Mouse (Mus musculus) G1E-ER4 (cell line): ENCODE data around the gene Ap3d1. TPM values are rescaled to one million over a fixed set of nuclear protein-coding genes. Genes with fewer than 3 reads are reported as not detected.

Source experiments
- GATA1 ChIP-seq: IDR thresholded peaks from one replicate; pipeline ENCODE4 v1.8.0; 2012; ENCODE audit warnings: low read length, inconsistent platforms
- polyA plus RNA-seq: library from polyadenylated mRNA; stranded (reverse); fragments of >175 nt; gene quantifications from 2 replicates; pipeline ENCODE4 v1.2.3, GENCODE M21; 2012

Gene Ap3d1
- polyA plus RNA-seq, 1 experiment: 37.8 TPM

- no peak for TF ChIP-seq GATA1
Observed at GRCm38 (mm10) chr10:80765746-80766145, 23.7 kb upstream of the Ap3d1 start.

- TF ChIP-seq GATA1: no peak
Observed at GRCm38 (mm10) chr10:80763502-80763901, 21.4 kb upstream of the Ap3d1 start.

GRCm38 (mm10) chr10:80761821-80762220 is 19.8 kb upstream of the Ap3d1 start:
- no peak for TF ChIP-seq GATA1

GRCm38 (mm10) chr10:80760596-80761524 is 18.8 kb upstream of the Ap3d1 start:
- no peak for TF ChIP-seq GATA1

GRCm38 (mm10) chr10:80758651-80759050 is 16.6 kb upstream of the Ap3d1 start:
- no peak for TF ChIP-seq GATA1

- no peak for TF ChIP-seq GATA1
Observed at GRCm38 (mm10) chr10:80757717-80758116, 15.7 kb upstream of the Ap3d1 start.

GRCm38 (mm10) chr10:80756967-80757366 is 14.9 kb upstream of the Ap3d1 start:
- TF ChIP-seq GATA1: no peak

- TF ChIP-seq GATA1: no peak
Observed at GRCm38 (mm10) chr10:80756509-80756908, 14.4 kb upstream of the Ap3d1 start.

- no peak for TF ChIP-seq GATA1
Observed at GRCm38 (mm10) chr10:80756099-80756498, 14.0 kb upstream of the Ap3d1 start.

- no peak for TF ChIP-seq GATA1
Observed at GRCm38 (mm10) chr10:80755291-80756015, 13.4 kb upstream of the Ap3d1 start.

- TF ChIP-seq GATA1: no peak
Observed at GRCm38 (mm10) chr10:80754594-80755290, 12.7 kb upstream of the Ap3d1 start, which contains the start of gene Dot1l. Dot1l (plus strand) TSS chr10:80755206.

GRCm38 (mm10) chr10:80752079-80752625 is 10.1 kb upstream of the Ap3d1 start:
- TF ChIP-seq GATA1: no peak

- TF ChIP-seq GATA1: no peak
Observed at GRCm38 (mm10) chr10:80751188-80751832, 9.2 kb upstream of the Ap3d1 start.

GRCm38 (mm10) chr10:80748609-80749008 is 6.5 kb upstream of the Ap3d1 start:
- TF ChIP-seq GATA1: no peak

GRCm38 (mm10) chr10:80747410-80747809 is 5.3 kb upstream of the Ap3d1 start:
- no peak for TF ChIP-seq GATA1
